In the genomic region with DNA sequence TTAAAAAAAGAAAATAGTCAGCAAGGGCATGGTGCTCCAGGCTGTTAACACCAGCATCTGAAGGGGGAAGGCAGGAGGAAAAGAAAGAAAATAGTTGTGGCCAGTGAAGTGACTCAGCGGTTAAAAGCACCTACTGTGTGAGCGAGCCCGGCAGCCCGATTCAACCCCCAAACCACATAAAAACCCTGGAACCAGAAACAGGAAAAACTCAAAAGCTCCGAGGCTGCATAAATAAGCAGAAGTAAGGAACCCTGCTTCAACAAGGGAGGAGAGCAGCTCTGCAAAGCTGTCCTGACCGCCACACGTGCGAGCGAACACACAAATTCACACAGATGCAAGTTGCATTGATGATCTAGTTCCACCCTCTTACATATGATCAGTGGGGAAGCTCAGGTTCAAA, we compare ENCODE assay signal across 15 mouse cellular contexts.
"Had no signal": no experiment of that assay in that cellular context is flagged by ENCODE, and none has a peak within 500 bp of the region (broad histone marks: within the 10 kb centered on the region; RNA-seq: fewer than 3 reads in every experiment).

No protein-coding gene starts in this region.

- H3K4me3 ChIP-seq: kidney, embryonic 15.5 days; left cerebral cortex, adult 2 months; limb, embryonic 12.5 days; liver, embryonic 15.5 days; midbrain, embryonic 15.5 days; neural tube, embryonic 12.5 days had no signal

- H3K4me1 ChIP-seq: kidney, embryonic 15.5 days; limb, embryonic 12.5 days; midbrain, embryonic 15.5 days; neural tube, embryonic 12.5 days had no signal

- H3K4me2 ChIP-seq: kidney, embryonic 15.5 days; limb, embryonic 12.5 days; liver, embryonic 15.5 days; midbrain, embryonic 15.5 days; neural tube, embryonic 12.5 days had no signal

- H3K27ac ChIP-seq: kidney, embryonic 15.5 days; left cerebral cortex, adult 2 months; limb, embryonic 12.5 days; liver, embryonic 15.5 days; midbrain, embryonic 15.5 days; neural tube, embryonic 12.5 days had no signal

- H3K9ac ChIP-seq: kidney, embryonic 15.5 days; limb, embryonic 12.5 days; liver, embryonic 15.5 days; midbrain, embryonic 15.5 days; neural tube, embryonic 12.5 days had no signal

- ATAC-seq: intestine, embryonic 16.5 days; lung, postnatal 0 days; midbrain, embryonic 15.5 days had no signal

- H3K27me3 ChIP-seq: kidney, embryonic 15.5 days; limb, embryonic 12.5 days; liver, embryonic 15.5 days; midbrain, embryonic 15.5 days; neural tube, embryonic 12.5 days had no signal

- H3K9me3 ChIP-seq: kidney, embryonic 15.5 days; limb, embryonic 12.5 days; liver, embryonic 15.5 days; midbrain, embryonic 15.5 days; neural tube, embryonic 12.5 days had no signal

- DNase-seq: kidney, adult 2 months; kidney, postnatal 14 days; liver; lung, adult 2 months; lung, postnatal 36 days; retina, postnatal 1 day; right cerebral cortex, postnatal 25 days had no signal
